Mouse (Mus musculus) retina, postnatal 1 day (tissue): Measurements from ENCODE around the gene Rfpl4b.
"Not testable (repeated sequence)": the region's sequence is repeated elsewhere in the genome, so short reads cannot be mapped to it uniquely, and the experiment has no call there.

Source experiments
- DNase-seq: peaks from one replicate; pipeline ENCODE4 v3.0.0-alpha.2; 2012

Gene Rfpl4b

DNA sequence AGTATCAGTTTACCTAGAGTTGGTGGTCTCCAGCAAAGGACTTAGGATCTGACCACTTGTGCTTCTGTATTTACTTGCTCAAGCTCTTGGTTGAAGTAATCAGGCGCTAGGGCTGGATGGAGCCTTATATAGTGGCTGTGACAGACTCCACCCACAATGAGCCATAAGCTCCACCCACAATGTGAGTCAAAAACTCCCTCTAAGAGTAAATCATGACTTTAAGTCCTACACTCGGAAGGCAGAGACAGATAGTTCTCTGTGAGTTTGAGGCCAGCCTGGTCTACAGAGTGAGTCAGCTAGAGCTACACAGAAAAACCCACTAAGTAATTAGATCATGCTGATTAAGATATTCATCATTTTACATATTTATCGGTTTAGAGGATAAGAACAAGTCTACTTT is at the start of gene Rfpl4b:
Gene Rfpl4b (minus strand): TSS at position 101 of the 400 bp plus-strand sequence.
- DNase-seq, result no peak

DNA sequence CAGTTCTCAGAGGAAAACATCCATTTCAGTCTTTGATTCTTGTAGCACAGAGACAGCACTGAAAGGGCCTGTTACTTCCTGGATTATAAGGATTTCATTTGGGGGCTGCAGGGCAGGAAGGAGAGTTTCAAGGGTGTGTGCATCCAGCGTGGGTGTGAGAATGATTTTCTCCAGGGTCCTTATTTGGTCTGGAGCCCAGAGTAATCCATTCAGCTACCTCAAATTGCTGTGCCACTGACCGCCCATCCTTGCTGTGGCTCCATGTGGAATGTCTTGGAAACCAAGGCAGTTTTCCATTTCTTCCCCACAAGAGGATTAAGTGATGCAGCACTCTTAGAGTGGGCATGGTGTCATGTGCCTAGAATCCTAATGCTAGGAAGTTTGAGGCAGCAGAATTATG is 33.6 kb upstream of the Rfpl4b start:
- DNase-seq, result no peak

DNA sequence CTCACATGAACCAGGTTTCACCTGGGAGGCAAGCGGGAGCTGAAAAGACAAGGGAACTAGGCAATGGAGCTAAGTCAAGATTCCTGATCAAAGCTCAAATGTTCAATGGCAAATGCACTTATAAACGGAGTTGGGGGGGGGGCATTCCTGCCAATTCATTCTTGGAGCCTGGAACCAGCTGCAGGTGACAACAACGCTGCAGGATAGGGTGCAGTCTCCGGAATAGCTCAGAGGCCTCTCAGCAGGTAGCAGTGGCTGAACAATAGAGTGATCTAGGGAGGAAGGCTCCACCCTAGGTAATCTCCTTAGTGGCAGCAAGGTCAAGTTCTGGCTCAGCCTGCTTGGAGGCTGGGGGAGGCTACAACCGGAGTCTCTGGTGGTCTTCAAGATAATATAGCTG is 28.4 kb upstream of the Rfpl4b start:
- not testable (repeated sequence) for DNase-seq

DNA sequence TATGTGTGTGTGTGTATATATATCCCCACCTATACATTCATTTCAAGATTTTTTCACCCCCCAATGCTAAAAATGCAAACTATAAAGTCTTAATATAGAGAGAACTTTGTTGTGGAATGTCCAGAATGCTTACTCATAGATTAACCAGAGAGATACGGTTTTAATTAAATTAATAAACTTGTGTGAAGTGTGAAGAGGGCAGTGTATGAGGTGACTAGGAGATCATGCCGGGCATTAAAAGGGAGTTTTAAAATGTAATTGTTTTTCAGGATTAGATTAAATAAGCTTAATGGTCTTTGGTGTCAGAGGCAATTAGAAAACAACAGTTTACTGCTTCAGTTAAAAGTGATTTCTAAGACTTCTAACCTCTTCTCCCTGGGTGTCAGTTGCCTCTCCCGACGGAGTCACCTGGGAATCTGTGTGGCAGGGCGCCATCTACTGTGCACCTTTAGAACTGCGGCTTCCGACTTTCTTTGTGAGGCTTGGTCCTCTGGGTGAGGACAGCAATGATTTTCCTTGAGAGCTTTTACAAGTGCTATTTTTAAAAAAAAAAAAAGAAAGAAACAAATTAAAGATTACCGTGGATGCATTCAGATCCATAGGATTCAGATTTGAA is 27.4 kb upstream of the Rfpl4b start:
- DNase-seq, result peak; percentile 77

DNA sequence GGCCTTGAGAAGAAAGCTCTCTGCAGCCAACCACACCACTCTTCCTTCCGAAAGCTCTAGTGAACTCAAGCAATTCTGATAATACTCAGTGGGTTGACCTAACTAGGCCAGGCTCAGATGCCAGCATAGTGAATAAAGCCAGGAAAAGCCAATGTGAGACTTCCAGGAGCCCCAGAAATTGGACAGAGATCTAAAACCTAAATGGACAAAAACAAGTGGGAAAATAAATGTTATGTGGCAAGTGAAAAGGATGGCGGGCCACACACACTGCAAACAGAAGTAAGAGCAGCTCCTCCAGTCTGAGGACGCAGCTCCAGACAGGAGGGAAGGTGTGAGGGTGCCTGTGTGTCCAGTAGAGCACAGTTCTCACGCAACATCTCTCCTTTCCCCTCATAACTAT is 26.7 kb upstream of the Rfpl4b start:
- no peak for DNase-seq

DNA sequence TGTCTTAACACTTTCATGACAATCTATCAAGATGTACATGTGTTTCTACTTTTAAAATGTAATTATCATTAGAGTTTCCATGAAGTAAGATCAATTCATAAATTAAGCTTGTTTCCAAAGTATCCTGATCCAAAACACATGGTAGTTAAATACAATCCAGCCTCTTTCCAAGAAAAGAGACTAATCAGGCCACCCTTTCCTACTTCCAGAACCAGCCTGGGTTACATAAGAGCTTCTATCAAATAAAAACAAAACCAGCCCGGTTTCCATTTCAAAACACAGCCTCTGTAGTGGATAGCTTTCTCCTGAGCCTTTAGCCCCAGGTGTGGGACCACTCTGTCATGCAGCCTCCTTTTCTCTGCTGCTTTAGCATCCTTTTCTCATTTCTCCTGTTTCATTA is 2.2 kb upstream of the Rfpl4b start:
- no peak for DNase-seq

DNA sequence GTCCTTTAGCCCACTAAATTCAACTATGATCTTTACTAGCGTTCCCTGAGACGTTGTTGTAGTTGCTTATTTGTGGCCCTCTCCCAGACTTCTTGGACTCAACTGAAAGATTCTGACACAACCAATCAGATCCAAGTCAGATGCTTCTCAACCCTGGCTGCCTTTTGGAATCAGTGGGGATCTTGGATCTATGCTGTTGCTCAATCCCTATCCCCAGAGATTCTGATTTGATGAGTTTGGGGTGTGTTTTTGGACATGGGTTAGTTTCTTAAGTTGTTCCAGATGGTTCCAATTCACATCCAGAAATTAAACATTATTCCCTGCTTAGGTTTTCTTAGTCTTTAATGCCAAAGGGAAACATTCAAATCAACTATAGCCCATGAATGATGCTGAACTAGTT is 15.5 kb downstream of the Rfpl4b start:
- no peak for DNase-seq

DNA sequence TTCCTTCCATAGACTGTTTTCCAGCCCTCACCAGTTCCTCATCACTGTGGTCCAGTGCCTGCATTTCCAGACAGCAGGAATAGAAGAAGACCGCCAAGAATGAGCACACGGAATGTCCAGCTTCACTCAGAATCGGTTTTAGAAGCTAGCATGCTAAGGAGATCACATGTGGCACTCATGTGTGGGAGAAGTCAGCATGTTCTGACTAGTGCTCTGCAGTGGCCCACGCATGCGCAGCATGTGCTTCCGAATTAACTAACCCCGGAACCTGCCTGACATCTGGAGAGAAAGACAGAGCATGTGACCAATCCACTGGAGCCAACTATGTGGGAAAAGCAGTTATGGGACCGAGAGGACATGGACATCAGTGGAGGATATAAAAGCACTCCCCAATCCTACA is 17.5 kb downstream of the Rfpl4b start:
- DNase-seq, result no peak

DNA sequence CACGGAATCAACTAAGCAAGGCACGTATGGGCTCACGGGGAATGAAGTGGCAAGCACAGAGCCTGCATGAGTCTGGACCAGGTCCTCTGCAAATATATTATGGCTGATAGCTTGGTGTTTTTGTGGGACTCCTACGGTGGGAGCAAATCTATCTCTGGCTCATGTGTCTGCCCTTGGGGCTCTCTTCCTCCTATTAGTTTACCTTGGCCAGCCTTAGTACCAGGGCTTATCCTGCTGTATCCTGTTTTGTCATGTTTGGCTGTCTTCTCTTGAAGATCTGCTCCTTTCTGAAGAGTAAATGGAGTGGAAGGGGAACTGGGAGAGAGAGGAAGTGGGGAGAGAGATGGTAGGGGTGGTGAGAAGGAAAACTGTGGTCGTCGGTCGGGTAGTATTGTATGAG is 18.3 kb downstream of the Rfpl4b start:
- DNase-seq, result no peak

DNA sequence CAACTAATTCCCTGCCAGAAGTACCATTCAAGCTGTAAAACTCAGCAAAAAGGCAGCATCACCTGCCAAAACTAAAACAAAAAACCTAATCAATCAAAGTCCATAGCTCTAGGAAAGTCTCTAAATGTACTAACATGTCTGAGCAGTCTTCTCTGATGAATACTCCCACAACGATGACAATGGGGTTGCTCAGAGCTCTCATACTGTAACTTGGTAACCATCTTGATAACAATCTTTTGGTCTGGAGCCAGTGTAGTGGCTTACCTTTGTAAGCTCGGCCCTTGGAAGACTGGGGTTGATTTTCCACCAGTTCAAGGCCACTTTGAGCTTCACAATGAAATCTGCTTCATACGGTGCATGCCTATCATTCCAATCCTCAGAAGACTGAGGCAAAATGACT is 33.0 kb downstream of the Rfpl4b start:
- no peak for DNase-seq
